Mouse (Mus musculus) T-helper 1 cell (primary cell): ENCODE measurements at regions not wholly inside any gene's neighbourhood (a gene's known extent, or its start where the extent isn't known, plus 50 kb on each side); places are given as distances from the start of the nearest gene placed in this dataset.

Experiments used
- in situ Hi-C: fragments of 300-600 bp; cut with MboI, MseI; formaldehyde crosslinking; loops from one replicate; pipeline ENCODE4 v1.15.1; 2025; ENCODE audit warnings: high pct_unique_total_duplicates

- in situ Hi-C loops, result loop anchor here (10.0 kb wide), 1 partner anchor 1199 kb away; no protein-coding TSS in a partner anchor
These were observed 874.7 kb upstream of the Tmeff2 start for GRCm38 (mm10) chr1:50025766-50026165.

GRCm38 (mm10) chr1:50035261-50035660 lies 865.2 kb upstream of the Tmeff2 start:
- in situ Hi-C loops, result no loop called here

GRCm38 (mm10) chr1:50045816-50046215 lies 854.6 kb upstream of the Tmeff2 start:
- in situ Hi-C loops, result no loop called here

GRCm38 (mm10) chr1:50089731-50090130 lies 810.7 kb upstream of the Tmeff2 start:
- in situ Hi-C loops, result no loop called here
